Mouse (Mus musculus): Measurements from ENCODE around the gene Vwa3b. TPM values are rescaled to one million over a fixed set of nuclear protein-coding genes. Genes with fewer than 3 reads are reported as not detected.

Vwa3b gene
- total RNA-seq, 2 experiments from 2014 or later: 1.0 to 1.6 TPM

- no peak for DNase-seq (ENCODE audit: low spot score in 2 of 2)
Observed at GRCm38 (mm10) chr1:37220134-37220907, 193.9 kb downstream of the Vwa3b start.

- DNase-seq (ENCODE audit: low spot score in 2 of 2): no peak
Observed at GRCm38 (mm10) chr1:37222002-37222401, 195.6 kb downstream of the Vwa3b start.

- DNase-seq (ENCODE audit: low spot score in 2 of 2): no peak
Observed at GRCm38 (mm10) chr1:37230404-37230803, 204.0 kb downstream of the Vwa3b start.

- no peak for DNase-seq (ENCODE audit: low spot score in 2 of 2)
Observed at GRCm38 (mm10) chr1:37231295-37231701, 204.9 kb downstream of the Vwa3b start.

Other genes starting within 250 kb of the Vwa3b start
- 10 to 100 TPM; 48.9 to 52.5 TPM for gene Tmem131, start 82.9 kb upstream of the Vwa3b start, total RNA-seq (2021)
- 1 to 10 TPM; 3.2 to 4.3 TPM for gene Cnga3, start 187.8 kb downstream of the Vwa3b start, total RNA-seq (2021)